Mouse (Mus musculus) c-Kit-positive CD71-positive TER-119-positive erythroid progenitor cells, embryonic 14.5 days (primary cell): Measurements from ENCODE around the gene Pim2.
"Not testable (repeated sequence)": the region's sequence is repeated elsewhere in the genome, so short reads cannot be mapped to it uniquely, and the experiment has no call there.

Source experiments
- DNase-seq: peaks from one replicate; pipeline ENCODE4 v3.0.0-alpha.2; 2013; ENCODE audit warnings: low spot score

Pim2 gene

GRCm38 (mm10) chrX:7907735-7908134, 29.7 kb downstream of the Pim2 start, which contains the start of gene Gm10491:
TSS of gene Gm10491 (minus strand) at chrX:7907835.
- no peak for DNase-seq

GRCm38 (mm10) chrX:7909242-7909641, 31.2 kb downstream of the Pim2 start, which contains the start of gene Gm10490:
TSS of gene Gm10490 (plus strand) at chrX:7909542.
- DNase-seq, result not testable (repeated sequence)

DNA sequence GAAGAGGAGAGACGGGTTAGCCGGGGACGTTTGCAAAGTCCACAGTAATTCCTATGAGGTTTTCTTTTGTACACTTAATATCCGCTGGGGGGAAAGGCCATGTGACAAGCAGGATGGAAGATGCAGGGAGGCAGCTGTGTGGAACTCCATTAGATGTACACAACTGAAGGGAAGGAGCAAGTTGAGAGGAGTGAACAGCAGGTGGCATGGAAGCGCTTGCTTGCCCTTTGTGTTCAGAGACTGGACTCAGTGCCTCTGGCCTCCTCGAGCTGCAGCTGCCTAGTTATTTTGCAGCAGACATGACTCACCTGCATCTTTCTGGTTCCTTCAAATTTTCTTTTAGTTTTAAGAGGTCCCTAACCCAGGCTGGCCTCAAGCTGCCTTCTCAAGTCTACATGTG, 32.4 kb downstream of the Pim2 start:
- no peak for DNase-seq

- DNase-seq, result not testable (repeated sequence)
These were observed 37.6 kb downstream of the Pim2 start for GRCm38 (mm10) chrX:7915669-7916068.

GRCm38 (mm10) chrX:7917960-7918359, 39.9 kb downstream of the Pim2 start:
- not testable (repeated sequence) for DNase-seq

DNA sequence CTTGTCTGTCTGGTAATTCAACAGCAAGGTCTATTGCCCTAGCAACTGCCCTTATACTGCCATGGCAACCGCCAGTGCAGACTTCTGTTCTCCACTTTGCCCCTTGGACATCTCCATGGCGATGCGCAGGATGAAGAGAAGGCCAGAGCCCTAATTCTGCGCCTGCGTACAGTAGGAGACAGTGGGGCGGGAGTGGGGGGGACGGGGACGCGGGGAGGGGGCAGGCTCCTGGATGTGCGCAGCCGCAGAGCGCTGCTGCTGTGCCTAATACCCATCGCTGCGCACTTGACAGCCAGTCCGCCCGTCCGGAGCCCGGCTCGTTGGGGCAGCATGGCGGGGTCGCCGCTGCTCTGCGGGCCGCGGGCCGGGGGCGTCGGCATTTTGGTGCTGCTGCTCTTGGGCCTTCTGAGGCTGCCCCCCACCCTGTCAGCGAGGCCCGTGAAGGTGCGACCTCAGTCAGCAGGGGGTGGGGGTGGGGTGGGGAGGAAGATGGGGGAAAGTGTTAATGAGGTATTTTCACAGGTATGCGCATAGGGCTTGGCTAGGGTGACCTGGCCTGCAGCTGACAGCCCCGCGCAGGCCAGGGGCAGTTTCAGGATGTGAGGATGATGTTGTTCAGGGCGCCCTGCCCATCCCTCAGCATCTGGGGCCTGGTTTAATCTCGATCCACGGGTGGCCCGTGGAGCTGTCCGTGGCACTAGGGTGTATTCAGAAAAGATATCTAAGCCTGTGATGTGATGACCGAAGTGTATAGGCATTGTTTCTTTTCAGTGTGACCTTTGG, 41.7 kb downstream of the Pim2 start, which contains the start of gene Pcsk1n:
Gene Pcsk1n, plus strand, starts transcription at position 222 of the 783 bp plus-strand sequence.
- no peak for DNase-seq

GRCm38 (mm10) chrX:7922032-7922431, 44.0 kb downstream of the Pim2 start:
- no peak for DNase-seq

DNA sequence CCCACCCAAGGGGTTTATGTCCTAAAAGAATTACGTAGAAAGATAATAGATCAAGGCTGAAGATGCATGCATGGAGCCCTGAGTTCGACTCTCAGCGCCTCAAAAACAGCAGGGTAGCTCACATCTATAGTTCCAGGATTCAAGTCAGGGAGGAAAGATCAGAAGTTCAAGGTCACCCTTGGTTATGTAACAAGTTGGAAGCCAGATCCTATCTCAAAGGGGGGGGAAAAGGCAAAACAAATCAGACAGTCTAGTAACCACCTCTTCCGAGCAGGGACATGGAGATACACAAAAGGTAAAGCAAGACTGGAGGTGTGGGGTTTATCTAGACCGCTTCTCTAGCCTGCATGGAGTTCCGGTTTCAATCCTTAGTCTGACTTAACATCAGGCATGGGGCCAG, 48.2 kb downstream of the Pim2 start:
- DNase-seq, result no peak

- no peak for DNase-seq
These were observed 49.1 kb downstream of the Pim2 start for GRCm38 (mm10) chrX:7927116-7927515.

- no peak for DNase-seq
These were observed 50.3 kb downstream of the Pim2 start, which contains the start of gene Eras for GRCm38 (mm10) chrX:7928270-7928790. TSS of gene Eras (minus strand) at chrX:7928607.
